Mouse (Mus musculus) B cell, adult 2 months (primary cell): ENCODE data around the gene Eomes.

ENCODE experiments used
- DNase-seq, 2 experiments: peaks; one replicate each; pipeline ENCODE4 v3.0.0; 2022

Gene Eomes

GRCm38 (mm10) chr9:118488138-118488895 lies 10.3 kb downstream of the Eomes start:
- peak; percentile 36 to 38 for DNase-seq

GRCm38 (mm10) chr9:118488896-118489578 lies 11.0 kb downstream of the Eomes start:
- no peak for DNase-seq

GRCm38 (mm10) chr9:118489579-118490019 lies 11.6 kb downstream of the Eomes start:
- DNase-seq, result peak; percentile 72 to 73

- DNase-seq, result no peak
Measured at GRCm38 (mm10) chr9:118491195-118491594, 13.2 kb downstream of the Eomes start.

GRCm38 (mm10) chr9:118492932-118493698 lies 15.1 kb downstream of the Eomes start:
- no peak for DNase-seq

- no peak for DNase-seq
Measured at GRCm38 (mm10) chr9:118494106-118494505, 16.1 kb downstream of the Eomes start.

- DNase-seq, result no peak
Measured at GRCm38 (mm10) chr9:118495933-118496332, 17.9 kb downstream of the Eomes start.

GRCm38 (mm10) chr9:118496952-118497351 lies 18.9 kb downstream of the Eomes start:
- DNase-seq, result no peak

- DNase-seq, result no peak
Measured at GRCm38 (mm10) chr9:118498061-118498460, 20.0 kb downstream of the Eomes start.

GRCm38 (mm10) chr9:118500963-118501362 lies 23.0 kb downstream of the Eomes start:
- no peak for DNase-seq

GRCm38 (mm10) chr9:118504656-118505055 lies 26.6 kb downstream of the Eomes start:
- DNase-seq, result no peak

- peak; percentile 83 to 85 for DNase-seq
Measured at GRCm38 (mm10) chr9:118506020-118506403, 28.0 kb downstream of the Eomes start, which contains the start of gene Golga4. Gene Golga4 (plus strand): TSS chr9:118506267.

- DNase-seq, result peak; percentile 49 to 50
Measured at GRCm38 (mm10) chr9:118506404-118507231, 28.6 kb downstream of the Eomes start.

GRCm38 (mm10) chr9:118507552-118507951 lies 29.5 kb downstream of the Eomes start:
- no peak for DNase-seq

GRCm38 (mm10) chr9:118508601-118509000 lies 30.6 kb downstream of the Eomes start:
- no peak for DNase-seq

- DNase-seq, result no peak
Measured at GRCm38 (mm10) chr9:118510941-118511690, 33.1 kb downstream of the Eomes start.

GRCm38 (mm10) chr9:118512681-118513233 lies 34.7 kb downstream of the Eomes start:
- peak; percentile 45 to 58 for DNase-seq

GRCm38 (mm10) chr9:118515476-118515875 lies 37.5 kb downstream of the Eomes start:
- no peak for DNase-seq

GRCm38 (mm10) chr9:118516162-118516561 lies 38.1 kb downstream of the Eomes start:
- DNase-seq, result no peak

GRCm38 (mm10) chr9:118517619-118518018 lies 39.6 kb downstream of the Eomes start:
- no peak for DNase-seq

GRCm38 (mm10) chr9:118519101-118519500 lies 41.1 kb downstream of the Eomes start:
- no peak for DNase-seq
